Mouse (Mus musculus) embryonic facial prominence, embryonic 14.5 days (tissue): ENCODE measurements around the gene Gcnt2. TPM values are rescaled to one million over a fixed set of nuclear protein-coding genes. Genes with fewer than 3 reads are reported as not detected.
A peak's percentile ranks its signal among the peaks of the same experiment; 100 is the strongest.

Experiments used
- ATAC-seq: fragments of 200-750 bp; cut with Nextera tagmentation; 2 replicates; pipeline ENCODE4 v1.8.0; 2017; ENCODE audit warnings: low read depth, moderate number of reproducible peaks, moderate TSS enrichment
- DNase-seq: peaks from one replicate; pipeline ENCODE4 v3.0.0-alpha.2; 2015; ENCODE audit warnings: low spot score
- H3K27ac ChIP-seq: fragments of 300-500 bp; sonication (generic); replicated peaks from 2 replicates; pipeline ENCODE4 v1.5.1; 2014; ENCODE audit warnings: low read depth, mild to moderate bottlenecking, low read length, moderate library complexity
- H3K27me3 ChIP-seq: fragments of 300-500 bp; sonication (generic); replicated peaks from 2 replicates; pipeline ENCODE4 v1.6.1; 2014; ENCODE audit warnings: low read length; ENCODE audit not compliant: control insufficient read depth, insufficient read depth
- H3K36me3 ChIP-seq: fragments of 300-500 bp; sonication (generic); 2 replicates; pipeline ENCODE4 v1.6.1; 2014; ENCODE audit warnings: low read length, mixed read lengths; ENCODE audit not compliant: control insufficient read depth, insufficient read depth
- H3K4me1 ChIP-seq: fragments of 300-500 bp; sonication (generic); 2 replicates; pipeline ENCODE4 v1.6.1; 2014; ENCODE audit warnings: antibody characterized with exemption, low read length; ENCODE audit not compliant: control insufficient read depth, insufficient read depth
- H3K4me2 ChIP-seq: fragments of 300-500 bp; sonication (generic); 2 replicates; pipeline ENCODE4 v1.6.1; 2014; ENCODE audit warnings: low read depth, mild to moderate bottlenecking, low read length, moderate library complexity, mixed read lengths
- H3K4me3 ChIP-seq: fragments of 300-500 bp; sonication (generic); 2 replicates; pipeline ENCODE4 v1.5.1; 2014; ENCODE audit warnings: low read depth, mild to moderate bottlenecking, low read length
- H3K9ac ChIP-seq: fragments of 300-500 bp; sonication (generic); 2 replicates; pipeline ENCODE4 v1.6.1; 2014; ENCODE audit warnings: low read depth, mild to moderate bottlenecking, low read length, moderate library complexity, mixed read lengths
- H3K9me3 ChIP-seq: fragments of 300-500 bp; sonication (generic); 2 replicates; pipeline ENCODE4 v1.6.1; 2016; ENCODE audit warnings: low read length; ENCODE audit not compliant: control insufficient read depth
- WGBS: fragments of 180-500 bp; shearing (Covaris S2); extraction: QIAGEN DNeasy Blood & Tissue Kit; methylation state at CpG from one replicate; pipeline ENCODE4 v1.1.7; 2014; 5-methylcytosine and 5-hydroxymethylcytosine counted together
- polyA plus RNA-seq: library from polyadenylated mRNA; unstranded; fragments of >200 nt; fragmentation: Nextera tagmentation; extraction: Ambion mirVana; gene quantifications from 2 replicates; pipeline ENCODE4 v1.2.1, GENCODE M21; 2014

Gcnt2 gene
- 6.0 and 6.2 TPM in 2 replicates for polyA plus RNA-seq

GRCm38 (mm10) chr13:40859652-40860399 lies at the start of gene Gcnt2:
Gene Gcnt2 (plus strand): TSS chr13:40859754.
- Histone ChIP-seq H3K4me3 (peak within 1 kb of the TSS; percentile 29), H3K9ac (peak within 1 kb of the TSS; percentile 41), H3K36me3 (no peaks in the 10 kb centered on the region), H3K9me3 (no peaks in the 10 kb centered on the region), H3K4me1 (no peaks in the 10 kb centered on the region), H3K27ac (no peak within 1 kb of the TSS), H3K27me3 (no peaks in the 10 kb centered on the region), H3K4me2 (peak within 1 kb of the TSS; percentile 52)
- DNase-seq, result peak; percentile 68
- 35% methylated on average over 22 of the region's 22 CpGs for WGBS
- ATAC-seq, result no peak

GRCm38 (mm10) chr13:40820617-40821016 lies 38.9 kb upstream of the Gcnt2 start:
- Histone ChIP-seq H3K9me3 (no peaks in the 10 kb centered on the region), H3K4me1 (no peaks in the 10 kb centered on the region), H3K27ac (no peak overlapping the region), H3K4me2 (no peak overlapping the region), H3K9ac (no peak overlapping the region), H3K27me3 (no peaks in the 10 kb centered on the region), H3K4me3 (no peak overlapping the region), H3K36me3 (no peaks in the 10 kb centered on the region)
- WGBS, result 49% methylated on average over 1 of the region's 1 CpGs
- ATAC-seq (no peak), DNase-seq (no peak)

- H3K4me2 ChIP-seq, result no peak overlapping the region
- no peaks in the 10 kb centered on the region for H3K4me1 ChIP-seq
- 77% methylated on average over 2 of the region's 2 CpGs for WGBS
- H3K27me3 ChIP-seq, result no peaks in the 10 kb centered on the region
- H3K36me3 ChIP-seq, result no peaks in the 10 kb centered on the region
- H3K4me3 ChIP-seq, result no peak overlapping the region
- DNase-seq (no peak), ATAC-seq (no peak)
- no peaks in the 10 kb centered on the region for H3K9me3 ChIP-seq
- H3K9ac ChIP-seq, result no peak overlapping the region
- no peak overlapping the region for H3K27ac ChIP-seq
Measured at GRCm38 (mm10) chr13:40821911-40822310, 37.6 kb upstream of the Gcnt2 start.

GRCm38 (mm10) chr13:40841146-40841787 lies 18.3 kb upstream of the Gcnt2 start:
- no peak for ATAC-seq
- Histone ChIP-seq H3K36me3 (no peaks in the 10 kb centered on the region), H3K27me3 (no peaks in the 10 kb centered on the region), H3K9me3 (no peaks in the 10 kb centered on the region), H3K27ac (no peak overlapping the region), H3K4me2 (no peak overlapping the region), H3K4me1 (no peaks in the 10 kb centered on the region), H3K9ac (no peak overlapping the region), H3K4me3 (no peak overlapping the region)
- 59% methylated on average over 10 of the region's 10 CpGs for WGBS
- DNase-seq, result no peak

DNA sequence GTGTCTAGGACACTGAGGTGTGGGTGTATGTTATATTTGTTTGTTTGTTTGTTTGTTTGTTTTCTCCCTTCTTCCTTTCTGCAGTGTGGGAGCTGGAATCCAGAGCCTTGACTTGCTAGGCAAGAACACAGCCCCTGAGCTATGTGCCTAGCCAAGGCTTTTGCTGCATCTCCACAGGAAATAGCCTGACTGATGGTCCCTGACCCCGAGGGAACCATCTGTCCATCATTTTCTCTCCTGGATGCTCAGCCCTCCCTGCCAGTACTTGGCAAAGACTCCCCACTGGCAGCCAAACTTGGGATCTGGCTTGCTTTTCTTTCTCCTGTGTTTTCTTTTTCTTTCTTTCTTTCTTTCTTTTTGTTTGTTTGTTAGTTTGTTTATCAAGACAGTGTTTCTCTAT lies 17.4 kb upstream of the Gcnt2 start:
- Histone ChIP-seq H3K4me2 (no peak overlapping the region), H3K9ac (no peak overlapping the region), H3K27me3 (no peaks in the 10 kb centered on the region), H3K4me3 (no peak overlapping the region), H3K27ac (no peak overlapping the region), H3K36me3 (no peaks in the 10 kb centered on the region), H3K9me3 (no peaks in the 10 kb centered on the region), H3K4me1 (no peaks in the 10 kb centered on the region)
- ATAC-seq (no peak), DNase-seq (no peak)
- 29% methylated on average over 1 of the region's 1 CpGs for WGBS

GRCm38 (mm10) chr13:40843418-40844067 lies 16.0 kb upstream of the Gcnt2 start:
- H3K9ac ChIP-seq, result no peak overlapping the region
- H3K4me2 ChIP-seq, result peak overlapping the region; percentile 27
- no peaks in the 10 kb centered on the region for H3K4me1 ChIP-seq
- ATAC-seq (peak; percentile 41; the same call in 1 of the 2 replicates), DNase-seq (peak; percentile 84)
- WGBS, result 27% methylated on average over 5 of the region's 5 CpGs
- H3K36me3 ChIP-seq, result no peaks in the 10 kb centered on the region
- H3K4me3 ChIP-seq, result no peak overlapping the region
- no peak overlapping the region for H3K27ac ChIP-seq
- H3K27me3 ChIP-seq, result no peaks in the 10 kb centered on the region
- H3K9me3 ChIP-seq, result no peaks in the 10 kb centered on the region

GRCm38 (mm10) chr13:40844144-40844543 lies 15.4 kb upstream of the Gcnt2 start:
- Histone ChIP-seq H3K4me2 (no peak overlapping the region), H3K4me1 (no peaks in the 10 kb centered on the region), H3K27me3 (no peaks in the 10 kb centered on the region), H3K27ac (no peak overlapping the region), H3K9ac (no peak overlapping the region), H3K36me3 (no peaks in the 10 kb centered on the region), H3K9me3 (no peaks in the 10 kb centered on the region), H3K4me3 (no peak overlapping the region)
- DNase-seq (no peak), ATAC-seq (no peak)
- 91% methylated on average over 5 of the region's 5 CpGs for WGBS

DNA sequence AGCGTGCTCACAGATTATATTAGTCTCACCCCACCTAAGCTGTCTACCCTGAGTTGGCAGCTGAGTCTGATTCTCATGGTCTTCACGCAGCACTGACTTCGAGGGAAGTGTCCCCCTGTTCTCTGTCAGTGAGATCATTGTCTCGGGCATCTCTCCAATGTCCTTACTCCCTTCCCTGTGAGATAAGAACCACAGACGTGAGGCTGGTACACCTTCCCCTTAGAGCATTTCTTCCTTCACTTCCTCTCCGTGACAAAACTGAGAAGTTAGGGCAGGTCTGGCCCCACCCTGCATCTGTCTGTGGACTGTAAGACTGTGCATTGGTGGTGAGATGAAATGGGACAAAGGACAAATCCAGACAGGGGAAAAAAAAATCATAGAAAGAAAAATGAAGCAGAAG lies 13.6 kb upstream of the Gcnt2 start:
- Histone ChIP-seq H3K4me1 (no peaks in the 10 kb centered on the region), H3K9me3 (no peaks in the 10 kb centered on the region), H3K4me3 (no peak overlapping the region), H3K36me3 (no peaks in the 10 kb centered on the region), H3K4me2 (no peak overlapping the region), H3K27me3 (no peaks in the 10 kb centered on the region), H3K27ac (no peak overlapping the region), H3K9ac (no peak overlapping the region)
- WGBS, result 55% methylated on average over 6 of the region's 6 CpGs
- DNase-seq, result no peak
- no peak for ATAC-seq
